Mouse (Mus musculus) layer of hippocampus, postnatal 14 days (tissue): ENCODE data around the gene Nufip1. TPM values are rescaled to one million over a fixed set of nuclear protein-coding genes. Genes with fewer than 3 reads are reported as not detected.

Source experiments
- DNase-seq, 2 experiments: peaks; one replicate each; pipeline ENCODE4 v3.0.0; 2021 to 2022; ENCODE audit warnings: low spot score in 2 of 2, mixed read lengths in 1 of 2
- total RNA-seq, 2 experiments: library from RNA; stranded (reverse); gene quantifications; 2 replicates each; pipeline ENCODE4 v1.2.3; 2021

The Nufip1 gene
- total RNA-seq, 2 experiments from 2014 or later, result 7.8 to 8.1 TPM

- no peak for DNase-seq
These were observed 65.1 kb downstream of the Nufip1 start for GRCm38 (mm10) chr14:76175808-76176207.

GRCm38 (mm10) chr14:76177230-76177629 lies 66.5 kb downstream of the Nufip1 start:
- DNase-seq, result no peak

- DNase-seq, result no peak
These were observed 67.8 kb downstream of the Nufip1 start for GRCm38 (mm10) chr14:76178447-76178846.

GRCm38 (mm10) chr14:76179343-76179742 lies 68.7 kb downstream of the Nufip1 start:
- no peak for DNase-seq

GRCm38 (mm10) chr14:76185358-76185757 lies 74.7 kb downstream of the Nufip1 start:
- no peak for DNase-seq

- no peak for DNase-seq
These were observed 75.6 kb downstream of the Nufip1 start for GRCm38 (mm10) chr14:76186299-76186698.

Other genes with a start within 250 kb of the Nufip1 start
- gene Kctd4, start 155.9 kb upstream of the Nufip1 start, total RNA-seq, result 10 to 100 TPM; 39.6 to 40.3 TPM
- 10 to 100 TPM; 21.1 to 22.5 TPM for gene Gtf2f2, start 100.0 kb upstream of the Nufip1 start, total RNA-seq
- gene Gpalpp1, start 131 bp upstream of the Nufip1 start, total RNA-seq, result 10 to 100 TPM; 20.9 to 22.4 TPM